In genomic region chr4:148433336-148433735, GRCm38 (mm10) we compare ENCODE assay signal across 28 mouse cellular contexts. TPM values are rescaled to one million over a fixed set of nuclear protein-coding genes. Genes with fewer than 3 reads are reported as not detected.
DNase-seq lines count a peak whose midpoint lies in the region; ATAC-seq lines count a peak whose summit lies in the region.
"Had no signal": no experiment of that assay in that cellular context is flagged by ENCODE, and none has a peak within 500 bp of the region (broad histone marks: within the 10 kb centered on the region; RNA-seq: fewer than 3 reads in every experiment).

No protein-coding gene starts in this region.

- ATAC-seq in heart, embryonic 16.5 days (replicated peaks; ENCODE audit: extremely low read depth, insufficient read depth, low FRiP score), result peak; percentile 26; the same call in 1 of the 2 replicates
- no peak for ATAC-seq in midbrain, embryonic 11.5 days (ENCODE audit: low FRiP score)
- ATAC-seq in midbrain, embryonic 13.5 days, result no peak
- ATAC-seq in forebrain, embryonic 16.5 days, result no peak
- ATAC-seq: activated CD4-positive, CD25-positive, alpha-beta regulatory T cell, adult 4 months; forebrain, embryonic 13.5 days had no signal

- no peak overlapping the region for H3K4me3 ChIP-seq in heart, embryonic 16.5 days (ENCODE audit: low read length)
- H3K4me3 ChIP-seq in midbrain, embryonic 11.5 days (ENCODE audit: low read depth, low read length), result no peak overlapping the region
- H3K4me3 ChIP-seq in midbrain, embryonic 13.5 days (replicated peaks), result no peak overlapping the region
- H3K4me3 ChIP-seq in forebrain, embryonic 16.5 days (replicated peaks; ENCODE audit: low read length), result no peak overlapping the region
- H3K4me3 ChIP-seq: embryonic facial prominence, embryonic 13.5 days; forebrain, embryonic 13.5 days; heart, embryonic 12.5 days; hindbrain, embryonic 15.5 days; limb, embryonic 13.5 days; liver, embryonic 15.5 days; neural tube, embryonic 15.5 days had no signal

- no peak overlapping the region for H3K27ac ChIP-seq in heart, embryonic 16.5 days (ENCODE audit: low read length)
- H3K27ac ChIP-seq in midbrain, embryonic 11.5 days (ENCODE audit: low read depth, low read length), result no peak overlapping the region
- no peak overlapping the region for H3K27ac ChIP-seq in midbrain, embryonic 13.5 days
- no peak overlapping the region for H3K27ac ChIP-seq in forebrain, embryonic 16.5 days (ENCODE audit: low read length)
- H3K27ac ChIP-seq: embryonic facial prominence, embryonic 13.5 days; forebrain, embryonic 13.5 days; hindbrain, embryonic 15.5 days; limb, embryonic 13.5 days; liver, embryonic 15.5 days; neural tube, embryonic 15.5 days had no signal

- no peak for DNase-seq in heart, postnatal 14 days
- DNase-seq in midbrain, embryonic 11.5 days (ENCODE audit: low spot score, missing footprints), result peak; percentile 64
- peak; percentile 43 for DNase-seq in kidney, postnatal 10 days
- no peak for DNase-seq in heart, postnatal 10 days
- no peak for DNase-seq in layer of hippocampus, adult 11-12 months (ENCODE audit: low spot score)
- DNase-seq: adrenal gland, adult 8-10 months; cerebellum, adult 18-20 months; cerebellum, postnatal 25 days; embryo, embryonic 11 days; gastrocnemius, postnatal 10 days; heart, adult 11 months; heart, postnatal 36 days; lung, postnatal 4 days; right cerebral cortex, adult 18-20 months; right cerebral cortex, postnatal 4 days; thymus, adult 18-20 months; thymus, postnatal 36 days had no signal

- 55% methylated on average over 18 of the region's 18 CpGs for WGBS in heart, embryonic 16.5 days
- 88% methylated on average over 18 of the region's 18 CpGs for WGBS in midbrain, embryonic 11.5 days
- 76% methylated on average over 18 of the region's 18 CpGs for WGBS in midbrain, embryonic 13.5 days
- 86% methylated on average over 18 of the region's 18 CpGs for WGBS in forebrain, embryonic 16.5 days

- H3K9ac ChIP-seq in heart, embryonic 16.5 days (ENCODE audit: low read length), result no peak overlapping the region
- H3K9ac ChIP-seq in midbrain, embryonic 11.5 days (ENCODE audit: low read length), result no peak overlapping the region
- H3K9ac ChIP-seq in midbrain, embryonic 13.5 days (replicated peaks), result no peak overlapping the region
- no peak overlapping the region for H3K9ac ChIP-seq in forebrain, embryonic 16.5 days (replicated peaks; ENCODE audit: low read depth, low read length)
- H3K9ac ChIP-seq: embryonic facial prominence, embryonic 13.5 days; forebrain, embryonic 13.5 days; heart, embryonic 12.5 days; hindbrain, embryonic 15.5 days; limb, embryonic 13.5 days; liver, embryonic 15.5 days; neural tube, embryonic 15.5 days had no signal

- H3K36me3 ChIP-seq in heart, embryonic 16.5 days (ENCODE audit: control insufficient read depth, insufficient read depth), result peaks cover 3% of the 10 kb centered on the region; the same call in 1 of the 2 replicates
- no peaks in the 10 kb centered on the region for H3K36me3 ChIP-seq in midbrain, embryonic 11.5 days (ENCODE audit: control insufficient read depth, insufficient read depth, low read length)
- peaks cover 8% of the 10 kb centered on the region for H3K36me3 ChIP-seq in midbrain, embryonic 13.5 days
- H3K36me3 ChIP-seq in forebrain, embryonic 16.5 days (ENCODE audit: control insufficient read depth, insufficient read depth), result no peaks in the 10 kb centered on the region
- H3K36me3 ChIP-seq: hindbrain, embryonic 15.5 days had no signal

- no peak overlapping the region for H3K4me2 ChIP-seq in heart, embryonic 16.5 days (ENCODE audit: low read depth, low read length)
- H3K4me2 ChIP-seq in midbrain, embryonic 11.5 days, result no peak overlapping the region
- H3K4me2 ChIP-seq in midbrain, embryonic 13.5 days (replicated peaks), result no peak overlapping the region
- no peak overlapping the region for H3K4me2 ChIP-seq in forebrain, embryonic 16.5 days (ENCODE audit: low read length)
- H3K4me2 ChIP-seq: embryonic facial prominence, embryonic 13.5 days; forebrain, embryonic 13.5 days; heart, embryonic 12.5 days; hindbrain, embryonic 15.5 days; limb, embryonic 13.5 days; liver, embryonic 15.5 days; neural tube, embryonic 15.5 days had no signal

- no peaks in the 10 kb centered on the region for H3K9me3 ChIP-seq in heart, embryonic 16.5 days (replicated peaks; ENCODE audit: control insufficient read depth, low read length)
- no peaks in the 10 kb centered on the region for H3K9me3 ChIP-seq in midbrain, embryonic 11.5 days (ENCODE audit: control insufficient read depth, low read length)
- no peaks in the 10 kb centered on the region for H3K9me3 ChIP-seq in midbrain, embryonic 13.5 days
- no peaks in the 10 kb centered on the region for H3K9me3 ChIP-seq in forebrain, embryonic 16.5 days (ENCODE audit: control insufficient read depth, low read length)
- H3K9me3 ChIP-seq: embryonic facial prominence, embryonic 13.5 days; forebrain, embryonic 13.5 days; heart, embryonic 12.5 days; hindbrain, embryonic 15.5 days; limb, embryonic 13.5 days; liver, embryonic 15.5 days; neural tube, embryonic 15.5 days had no signal

- no peaks in the 10 kb centered on the region for H3K4me1 ChIP-seq in heart, embryonic 16.5 days (ENCODE audit: control insufficient read depth, insufficient read depth, low read length)
- H3K4me1 ChIP-seq in midbrain, embryonic 11.5 days (ENCODE audit: control insufficient read depth, insufficient read depth, low read length), result peaks cover 3% of the 10 kb centered on the region; the same call in 1 of the 2 replicates
- H3K4me1 ChIP-seq in midbrain, embryonic 13.5 days (replicated peaks), result peaks cover 17% of the 10 kb centered on the region
- peaks cover 14% of the 10 kb centered on the region for H3K4me1 ChIP-seq in forebrain, embryonic 16.5 days (replicated peaks; ENCODE audit: control insufficient read depth, insufficient read depth, low read length)
- H3K4me1 ChIP-seq: embryonic facial prominence, embryonic 13.5 days; limb, embryonic 13.5 days had no signal

- intact Hi-C loops in heart, postnatal 14 days (cut with DNase I), result no loop called here
- intact Hi-C loops in heart, postnatal 10 days (cut with DNase I), result loop anchor here (5.0 kb wide), 1 partner anchor 146 kb away; the partner anchor contains the start of gene Disp3

- no peaks in the 10 kb centered on the region for H3K27me3 ChIP-seq in heart, embryonic 16.5 days (ENCODE audit: control insufficient read depth, insufficient read depth, low read length)
- H3K27me3 ChIP-seq in midbrain, embryonic 11.5 days (ENCODE audit: control insufficient read depth, insufficient read depth, low read length), result no peaks in the 10 kb centered on the region
- no peaks in the 10 kb centered on the region for H3K27me3 ChIP-seq in midbrain, embryonic 13.5 days
- H3K27me3 ChIP-seq in forebrain, embryonic 16.5 days (replicated peaks; ENCODE audit: control insufficient read depth, insufficient read depth, low read length), result no peaks in the 10 kb centered on the region
- H3K27me3 ChIP-seq: embryonic facial prominence, embryonic 13.5 days; forebrain, embryonic 13.5 days; heart, embryonic 12.5 days; hindbrain, embryonic 15.5 days; limb, embryonic 13.5 days; liver, embryonic 15.5 days; neural tube, embryonic 15.5 days had no signal

RNA-seq across cellular contexts. Expression of gene Ubiad1, which starts 11.2 kb away (rescaled TPM):
- polyA plus RNA-seq in heart, embryonic 16.5 days (2015; fragmentation: Nextera tagmentation; extraction: Ambion mirVana), result 24.3 and 25.6 TPM in 2 replicates
- 10 to 100 TPM; 18.9 to 22.1 TPM for total RNA-seq in heart, postnatal 14 days (2021)
- polyA plus RNA-seq in midbrain, embryonic 11.5 days (2014; fragmentation: Nextera tagmentation; extraction: Ambion mirVana), result 15.5 and 15.8 TPM in 2 replicates
- 20.5 and 22.2 TPM in 2 replicates for polyA plus RNA-seq in midbrain, embryonic 13.5 days (2015; fragmentation: Nextera tagmentation; extraction: Ambion mirVana)
- polyA plus RNA-seq in forebrain, embryonic 16.5 days (2015; fragmentation: Nextera tagmentation; extraction: Ambion mirVana), result 19.4 and 20.4 TPM in 2 replicates
- 10 to 100 TPM; 22.7 TPM for total RNA-seq in heart, postnatal 10 days (2021)

RNA-seq across cellular contexts. Expression of gene Mtor, which starts 15.1 kb away (rescaled TPM):
- polyA plus RNA-seq in heart, embryonic 16.5 days (2015; fragmentation: Nextera tagmentation; extraction: Ambion mirVana), result 11.5 and 15.1 TPM in 2 replicates
- 10 to 100 TPM; 46.6 to 51.9 TPM for total RNA-seq in heart, postnatal 14 days (2021)
- 30.5 and 30.9 TPM in 2 replicates for polyA plus RNA-seq in midbrain, embryonic 11.5 days (2014; fragmentation: Nextera tagmentation; extraction: Ambion mirVana)
- 25.9 and 27.3 TPM in 2 replicates for polyA plus RNA-seq in midbrain, embryonic 13.5 days (2015; fragmentation: Nextera tagmentation; extraction: Ambion mirVana)
- polyA plus RNA-seq in forebrain, embryonic 16.5 days (2015; fragmentation: Nextera tagmentation; extraction: Ambion mirVana), result 23.1 and 24.2 TPM in 2 replicates
- total RNA-seq in heart, postnatal 10 days (2021), result 10 to 100 TPM; 57.5 to 59.4 TPM

Comparison
In these comparisons a context has a peak if more than half of its experiments do, and no peak if none do; other contexts are left out.
1. DNase-seq: peak in midbrain, embryonic 11.5 days (single experiment) and kidney, postnatal 10 days (single experiment); none in heart, postnatal 14 days (0 of 2), heart, postnatal 10 days (0 of 2) and layer of hippocampus, adult 11-12 months (single experiment).